Mouse (Mus musculus): Measurements from ENCODE around the gene Xpot. TPM values are rescaled to one million over a fixed set of nuclear protein-coding genes. Genes with fewer than 3 reads are reported as not detected.

Gene Xpot
- polyA plus RNA-seq, 1 experiment from 2014 or later, result 43.7 TPM

GRCm38 (mm10) chr10:121571511-121572147, 54.5 kb downstream of the Xpot start:
- H3K9me3 ChIP-seq (replicated peaks), result no peaks in the 10 kb centered on the region
- WGBS, result 96% methylated on average over 22 of the region's 22 CpGs

GRCm38 (mm10) chr10:121571031-121571430, 55.1 kb downstream of the Xpot start:
- H3K9ac ChIP-seq, result no peak overlapping the region
- no peak overlapping the region for H3K4me3 ChIP-seq
- H3K27me3 ChIP-seq (replicated peaks), result no peaks in the 10 kb centered on the region
- 98% methylated on average over 3 of the region's 3 CpGs for WGBS
- H3K4me1 ChIP-seq (replicated peaks), result peaks cover 16% of the 10 kb centered on the region
- ATAC-seq (ENCODE audit: insufficient number of reproducible peaks, low FRiP score), result no peak
- no peak overlapping the region for H3K4me2 ChIP-seq
- peaks cover 58% of the 10 kb centered on the region for H3K36me3 ChIP-seq
- no peaks in the 10 kb centered on the region for H3K9me3 ChIP-seq (replicated peaks)
- H3K27ac ChIP-seq (ENCODE audit: poor library complexity, severe bottlenecking), result no peak overlapping the region

More at GRCm38 (mm10) chr10:121571511-121572147, 54.5 kb downstream of the Xpot start:
- Histone ChIP-seq H3K27ac (ENCODE audit: poor library complexity, severe bottlenecking) (no peak overlapping the region), H3K27me3 (replicated peaks) (no peaks in the 10 kb centered on the region), H3K9ac (no peak overlapping the region), H3K4me2 (no peak overlapping the region), H3K4me3 (no peak overlapping the region), H3K4me1 (replicated peaks) (peaks cover 16% of the 10 kb centered on the region), H3K36me3 (peaks cover 62% of the 10 kb centered on the region)
- ATAC-seq (ENCODE audit: insufficient number of reproducible peaks, low FRiP score), result no peak

- Histone ChIP-seq H3K9me3 (replicated peaks) (0 out of 2 replicates have a peak, but pooled peaks cover 3% of the 10 kb centered on the region), H3K9ac (no peak overlapping the region), H3K36me3 (peaks cover 59% of the 10 kb centered on the region), H3K27me3 (replicated peaks) (no peaks in the 10 kb centered on the region), H3K4me1 (replicated peaks) (peaks cover 16% of the 10 kb centered on the region), H3K4me3 (no peak overlapping the region), H3K4me2 (no peak overlapping the region; the same call in 1 of the 2 replicates), H3K27ac (ENCODE audit: poor library complexity, severe bottlenecking) (peak overlapping the region; percentile 50)
- no peak for ATAC-seq (ENCODE audit: insufficient number of reproducible peaks, low FRiP score)
- 68% methylated on average over 6 of the region's 6 CpGs for WGBS
Observed at GRCm38 (mm10) chr10:121569796-121570195, 56.3 kb downstream of the Xpot start.

DNA sequence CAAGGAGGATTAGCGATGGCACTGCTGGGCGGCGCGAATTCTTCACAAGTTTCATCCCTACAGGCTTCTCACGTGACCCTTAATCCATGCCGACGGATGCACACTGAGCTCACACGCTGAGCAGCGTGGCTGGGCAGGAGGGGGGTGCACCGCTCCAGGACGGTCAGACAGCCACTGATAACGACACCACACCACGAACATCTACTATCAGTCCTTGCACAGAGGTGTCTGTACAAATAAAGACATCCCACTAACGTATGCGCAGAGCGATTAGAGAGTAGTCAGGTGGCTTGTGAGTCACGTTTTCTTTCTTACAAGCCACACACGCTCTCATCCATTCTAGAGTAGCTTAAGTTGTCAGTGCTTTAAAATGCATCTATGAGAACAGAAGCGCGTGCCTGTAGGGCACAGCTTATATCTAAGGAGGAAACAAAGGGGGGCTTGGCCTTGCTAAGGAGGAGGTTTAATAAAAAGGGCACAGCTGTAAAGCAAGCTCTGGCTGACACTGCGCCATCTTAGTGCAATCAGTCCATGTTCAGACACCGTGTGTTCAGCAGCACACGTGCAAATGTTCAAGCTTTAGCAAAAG, 57.0 kb downstream of the Xpot start:
- Histone ChIP-seq H3K27me3 (replicated peaks) (no peaks in the 10 kb centered on the region), H3K9ac (peak overlapping the region; percentile 53; the same call in 1 of the 2 replicates), H3K36me3 (peaks cover 61% of the 10 kb centered on the region), H3K9me3 (replicated peaks) (0 out of 2 replicates have a peak, but pooled peaks cover 3% of the 10 kb centered on the region), H3K4me1 (replicated peaks) (peaks cover 16% of the 10 kb centered on the region), H3K4me2 (peak overlapping the region; percentile 66), H3K27ac (ENCODE audit: poor library complexity, severe bottlenecking) (peak overlapping the region; percentile 50), H3K4me3 (peak overlapping the region; percentile 35)
- WGBS, result 8% methylated on average over 23 of the region's 23 CpGs
- peak; percentile 100 for ATAC-seq (ENCODE audit: insufficient number of reproducible peaks, low FRiP score)

GRCm38 (mm10) chr10:121568534-121568933, 57.6 kb downstream of the Xpot start:
- Histone ChIP-seq H3K27ac (ENCODE audit: poor library complexity, severe bottlenecking) (peak overlapping the region; percentile 50), H3K4me1 (replicated peaks) (peaks cover 16% of the 10 kb centered on the region), H3K27me3 (replicated peaks) (no peaks in the 10 kb centered on the region), H3K4me3 (peak overlapping the region; percentile 35; the same call in 1 of the 2 replicates), H3K9me3 (replicated peaks) (0 out of 2 replicates have a peak, but pooled peaks cover 3% of the 10 kb centered on the region), H3K4me2 (peak overlapping the region; percentile 66), H3K36me3 (peaks cover 65% of the 10 kb centered on the region), H3K9ac (peak overlapping the region; percentile 53; the same call in 1 of the 2 replicates)
- ATAC-seq (ENCODE audit: insufficient number of reproducible peaks, low FRiP score), result 0 out of 2 replicates have a peak, but pooled peaks have one; percentile 30
- 69% methylated on average over 7 of the region's 7 CpGs for WGBS

DNA sequence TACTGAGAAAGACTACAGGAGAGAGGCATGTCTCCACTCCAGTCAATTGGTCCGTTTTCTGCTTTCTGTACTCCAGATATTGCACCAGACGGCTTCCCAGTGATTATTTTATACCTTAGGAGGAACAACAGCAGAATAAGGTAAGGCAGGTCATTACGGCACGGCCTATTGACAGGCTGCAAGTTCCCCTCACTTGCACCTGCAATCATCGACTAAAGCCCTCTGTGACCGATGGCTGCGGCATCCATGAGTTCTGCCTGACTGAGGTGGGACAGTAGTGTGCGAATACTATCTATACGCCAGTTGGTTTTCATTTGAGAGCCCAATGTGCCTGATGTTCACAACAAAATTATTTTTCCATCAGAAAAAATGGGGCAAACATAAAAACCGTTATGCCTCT, 58.1 kb downstream of the Xpot start:
- Histone ChIP-seq H3K9me3 (replicated peaks) (0 out of 2 replicates have a peak, but pooled peaks cover 3% of the 10 kb centered on the region), H3K27me3 (replicated peaks) (no peaks in the 10 kb centered on the region), H3K4me1 (replicated peaks) (peaks cover 16% of the 10 kb centered on the region), H3K9ac (no peak overlapping the region), H3K4me2 (no peak overlapping the region), H3K4me3 (no peak overlapping the region), H3K36me3 (peaks cover 65% of the 10 kb centered on the region), H3K27ac (ENCODE audit: poor library complexity, severe bottlenecking) (no peak overlapping the region; the same call in 1 of the 2 replicates)
- WGBS, result 91% methylated on average over 10 of the region's 10 CpGs
- no peak for ATAC-seq (ENCODE audit: insufficient number of reproducible peaks, low FRiP score)

DNA sequence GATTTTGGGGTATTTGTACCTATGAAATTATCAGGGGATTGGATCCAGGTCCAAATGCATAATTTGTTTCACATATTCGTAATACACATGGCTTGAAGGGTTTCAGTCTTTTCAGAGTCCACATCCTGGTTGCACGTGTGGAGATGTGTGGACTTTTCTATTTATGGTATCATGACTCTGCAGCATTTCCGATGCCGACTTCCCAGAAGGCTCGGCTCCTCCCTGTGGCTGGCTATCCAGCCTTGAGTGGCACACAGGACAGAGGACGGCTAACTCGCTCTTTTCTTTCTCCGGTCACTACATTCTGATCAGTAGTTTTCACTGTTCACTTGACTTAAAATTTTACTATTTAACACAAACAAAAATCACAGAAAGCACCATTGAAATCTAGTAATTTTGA, 61.7 kb downstream of the Xpot start:
- 62% methylated on average over 8 of the region's 8 CpGs for WGBS
- ATAC-seq (ENCODE audit: insufficient number of reproducible peaks, low FRiP score), result no peak
- H3K36me3 ChIP-seq, result peaks cover 57% of the 10 kb centered on the region
- no peak overlapping the region for H3K27ac ChIP-seq (ENCODE audit: poor library complexity, severe bottlenecking)
- 0 out of 2 replicates have a peak, but pooled peaks cover 3% of the 10 kb centered on the region for H3K9me3 ChIP-seq (replicated peaks)
- peaks cover 12% of the 10 kb centered on the region for H3K4me1 ChIP-seq (replicated peaks)
- H3K9ac ChIP-seq, result no peak overlapping the region
- no peak overlapping the region for H3K4me3 ChIP-seq
- no peaks in the 10 kb centered on the region for H3K27me3 ChIP-seq (replicated peaks)
- no peak overlapping the region for H3K4me2 ChIP-seq

DNA sequence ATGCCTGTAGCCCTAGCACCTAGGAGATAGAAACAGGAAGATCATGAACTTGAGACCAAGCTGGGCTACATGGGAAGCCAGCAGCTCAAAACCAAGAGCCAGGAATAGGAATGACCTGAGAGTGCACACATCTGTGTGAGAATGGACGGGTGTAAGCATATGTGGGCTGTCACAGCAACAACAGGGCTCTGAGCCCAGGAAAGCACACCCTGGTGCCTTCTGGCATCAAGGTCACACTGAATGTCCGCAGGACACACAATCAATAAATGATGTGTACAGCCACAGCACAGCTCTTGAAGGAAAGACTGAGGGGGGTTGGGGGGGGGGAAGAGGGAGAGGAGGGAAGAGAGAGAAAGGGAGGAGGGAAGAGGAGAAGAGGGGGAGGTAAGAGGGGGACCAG, 67.9 kb downstream of the Xpot start:
- Histone ChIP-seq H3K4me1 (replicated peaks) (no peaks in the 10 kb centered on the region), H3K4me3 (no peak overlapping the region), H3K27ac (ENCODE audit: poor library complexity, severe bottlenecking) (no peak overlapping the region), H3K9me3 (replicated peaks) (no peaks in the 10 kb centered on the region), H3K4me2 (no peak overlapping the region), H3K27me3 (replicated peaks) (no peaks in the 10 kb centered on the region), H3K9ac (no peak overlapping the region), H3K36me3 (peaks cover 75% of the 10 kb centered on the region)
- WGBS, result 76% methylated on average over 2 of the region's 2 CpGs
- no peak for ATAC-seq (ENCODE audit: insufficient number of reproducible peaks, low FRiP score)

- 76% methylated on average over 6 of the region's 6 CpGs for WGBS
- Histone ChIP-seq H3K4me1 (replicated peaks) (no peaks in the 10 kb centered on the region), H3K9me3 (replicated peaks) (no peaks in the 10 kb centered on the region), H3K27me3 (replicated peaks) (no peaks in the 10 kb centered on the region), H3K4me3 (no peak overlapping the region), H3K9ac (no peak overlapping the region), H3K27ac (ENCODE audit: poor library complexity, severe bottlenecking) (no peak overlapping the region), H3K4me2 (no peak overlapping the region), H3K36me3 (peaks cover 86% of the 10 kb centered on the region)
- ATAC-seq (ENCODE audit: insufficient number of reproducible peaks, low FRiP score), result 0 out of 2 replicates have a peak, but pooled peaks have one; percentile 29
Observed at GRCm38 (mm10) chr10:121556263-121556662, 69.9 kb downstream of the Xpot start.

GRCm38 (mm10) chr10:121550334-121550733, 75.8 kb downstream of the Xpot start:
- Histone ChIP-seq H3K27ac (ENCODE audit: poor library complexity, severe bottlenecking) (no peak overlapping the region), H3K36me3 (peaks cover 89% of the 10 kb centered on the region), H3K9me3 (replicated peaks) (no peaks in the 10 kb centered on the region), H3K9ac (no peak overlapping the region), H3K4me3 (no peak overlapping the region), H3K4me2 (no peak overlapping the region), H3K27me3 (replicated peaks) (no peaks in the 10 kb centered on the region), H3K4me1 (replicated peaks) (peaks cover 5% of the 10 kb centered on the region; the same call in 1 of the 2 replicates)
- WGBS, result 92% methylated on average over 9 of the region's 9 CpGs
- ATAC-seq (ENCODE audit: insufficient number of reproducible peaks, low FRiP score), result no peak

GRCm38 (mm10) chr10:121549670-121550069, 76.5 kb downstream of the Xpot start:
- H3K9ac ChIP-seq, result no peak overlapping the region
- peaks cover 5% of the 10 kb centered on the region; the same call in 1 of the 2 replicates for H3K4me1 ChIP-seq (replicated peaks)
- WGBS, result 81% methylated on average over 5 of the region's 5 CpGs
- no peak overlapping the region for H3K4me2 ChIP-seq
- H3K36me3 ChIP-seq, result peaks cover 87% of the 10 kb centered on the region
- no peaks in the 10 kb centered on the region for H3K27me3 ChIP-seq (replicated peaks)
- H3K27ac ChIP-seq (ENCODE audit: poor library complexity, severe bottlenecking), result no peak overlapping the region
- H3K4me3 ChIP-seq, result no peak overlapping the region
- H3K9me3 ChIP-seq (replicated peaks), result no peaks in the 10 kb centered on the region
- ATAC-seq (ENCODE audit: insufficient number of reproducible peaks, low FRiP score), result no peak
